Mouse (Mus musculus): Measurements from ENCODE around the gene Slc25a3. TPM values are rescaled to one million over a fixed set of nuclear protein-coding genes. Genes with fewer than 3 reads are reported as not detected.

Gene Slc25a3
- 343 and 398 TPM in 2 replicates for polyA plus RNA-seq (2012; rRNA removed)

DNA sequence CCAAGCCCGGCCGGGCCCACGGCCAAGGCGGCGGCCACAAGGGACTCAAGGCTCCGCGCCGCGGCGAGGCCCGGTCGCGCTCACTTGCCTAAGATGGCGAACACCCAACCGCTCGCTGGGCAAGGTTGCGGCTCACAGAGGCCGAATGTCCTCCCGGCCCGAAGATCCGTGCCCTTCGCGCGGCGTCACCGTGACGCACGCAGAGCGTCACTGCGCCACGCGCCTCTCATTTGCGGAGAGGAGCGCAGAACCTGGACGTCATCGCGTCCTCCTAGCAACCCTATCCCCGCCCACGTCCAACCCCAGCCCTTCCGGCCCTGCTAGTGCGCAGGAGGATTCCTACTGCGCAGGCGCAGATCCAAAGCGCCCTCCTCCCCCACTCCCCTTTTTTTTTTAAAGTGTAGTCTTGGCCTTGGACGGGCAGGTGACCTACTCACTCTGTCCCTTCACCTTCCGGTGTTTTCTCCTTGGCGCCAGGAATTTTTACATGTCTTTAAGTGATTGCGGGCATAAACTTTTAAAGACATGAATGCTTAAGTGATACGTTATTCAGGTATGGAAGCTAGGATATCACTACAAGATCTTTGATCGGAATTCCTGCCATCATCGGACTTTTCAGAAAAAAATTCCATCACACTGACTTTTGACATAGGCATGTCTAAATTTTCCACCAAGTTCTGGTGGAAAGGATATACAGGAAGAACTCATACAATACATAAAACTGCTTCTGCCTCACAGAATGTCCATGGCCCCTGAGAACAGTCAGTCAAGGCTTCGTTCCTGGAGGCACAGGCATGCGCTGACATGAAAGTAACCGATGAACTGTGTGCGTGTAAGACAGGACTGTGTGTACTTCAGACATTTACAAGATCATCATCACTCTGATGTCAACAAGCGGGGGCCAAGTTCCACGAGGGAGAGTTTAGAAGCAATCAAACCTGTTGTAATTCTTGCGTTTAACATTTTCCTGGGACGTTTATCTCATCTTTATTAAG, at the start of gene Slc25a3:
Slc25a3 (minus strand) TSS at position 232 of the 995 bp plus-strand sequence.

DNA sequence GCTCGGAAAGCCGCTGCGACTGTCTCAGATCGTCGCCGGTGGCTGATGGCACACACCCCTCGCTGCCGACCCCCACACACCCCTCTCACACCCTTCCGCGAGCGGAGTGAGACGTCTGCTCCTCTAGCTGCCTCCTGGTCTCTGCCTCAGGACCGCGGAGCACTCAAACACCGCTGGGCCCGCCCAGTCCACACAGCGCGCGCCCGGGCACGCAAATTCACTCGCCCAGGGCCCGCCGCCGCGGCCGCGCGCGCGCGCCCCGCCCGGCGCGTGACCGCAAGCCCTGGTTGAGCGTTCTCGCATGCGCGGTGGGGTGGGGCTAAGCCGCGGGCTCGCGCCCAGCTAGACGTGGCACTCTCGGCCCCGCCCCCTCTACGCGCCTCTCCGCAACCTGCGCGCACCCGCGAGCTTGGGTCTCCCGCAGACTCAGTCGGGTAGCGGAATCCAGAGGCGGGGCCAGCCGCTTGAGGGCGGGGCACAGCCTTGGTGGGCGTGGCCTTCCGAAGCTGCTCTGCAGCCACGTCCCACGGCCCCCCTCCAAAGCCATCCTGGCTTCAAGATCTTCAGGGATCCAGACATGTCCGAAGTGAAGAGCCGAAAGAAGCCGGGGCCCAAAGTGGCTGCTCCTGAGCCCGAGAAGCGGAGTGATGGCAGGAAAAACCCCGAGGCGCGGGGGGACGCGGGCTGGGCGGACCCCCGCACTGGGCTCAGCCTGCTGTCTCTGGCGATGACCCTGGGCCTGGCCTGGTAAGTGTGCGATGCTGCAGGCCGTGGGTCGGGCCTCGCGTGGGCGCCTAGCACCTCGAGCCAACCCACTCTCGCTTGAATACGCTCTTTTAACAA, 41.1 kb downstream of the Slc25a3 start, which contains the start of the genes Apaf1 and Ikbip:
Apaf1 (minus strand) TSS at position 221 of the 843 bp plus-strand sequence.
Ikbip (plus strand) TSS at position 391 of the 843 bp plus-strand sequence.

Other genes with a start within 250 kb of the Slc25a3 start
- 31.3 and 33.0 TPM in 2 replicates for gene Apaf1, start 41.3 kb downstream of the Slc25a3 start, polyA plus RNA-seq (2012; rRNA removed)
- 11.1 and 19.3 TPM in 2 replicates for gene Ikbip, start 41.1 kb downstream of the Slc25a3 start, polyA plus RNA-seq (2012; rRNA removed)
- 227 and 279 TPM in 2 replicates for gene Tmpo, start 57.3 kb upstream of the Slc25a3 start, polyA plus RNA-seq (2012; rRNA removed)